Mouse (Mus musculus): ENCODE data around the gene Ccnd3. TPM values are rescaled to one million over a fixed set of nuclear protein-coding genes. Genes with fewer than 3 reads are reported as not detected.
"Not testable (repeated sequence)": the region's sequence is repeated elsewhere in the genome, so short reads cannot be mapped to it uniquely, and the experiment has no call there.

The Ccnd3 gene
- total and polyA plus RNA-seq, 2 experiments from 2014 or later: 41.1 to 52.6 TPM

- H3K4me1 ChIP-seq (ENCODE audit: insufficient read depth, low read length): no peaks in the 10 kb centered on the region
- no peaks in the 10 kb centered on the region for H3K27me3 ChIP-seq (ENCODE audit: insufficient read depth, low read length)
- peaks cover 22% of the 10 kb centered on the region for H3K36me3 ChIP-seq (ENCODE audit: insufficient read depth, low read length)
- H3K9me3 ChIP-seq (ENCODE audit: low read length): no peaks in the 10 kb centered on the region
- DNase-seq (ENCODE audit: low spot score): no peak
- no peak overlapping the region for H3K9ac ChIP-seq (replicated peaks; ENCODE audit: low read length, poor library complexity, severe bottlenecking)
- no peak for ATAC-seq (ENCODE audit: low FRiP score)
- no peak overlapping the region for H3K27ac ChIP-seq (ENCODE audit: low read depth, low read length)
- no peak overlapping the region for H3K4me2 ChIP-seq (ENCODE audit: low read depth, low read length, poor library complexity, severe bottlenecking)
- 94% methylated on average over 9 of the region's 9 CpGs for WGBS
- no peak for TF ChIP-seq CTCF (IDR thresholded peaks at IDR 0.05)
- H3K4me3 ChIP-seq (ENCODE audit: low read depth, low read length): no peak overlapping the region
Measured at GRCm38 (mm10) chr17:47617605-47618307, 112.9 kb downstream of the Ccnd3 start.

- 92% methylated on average over 13 of the region's 13 CpGs for WGBS
- DNase-seq (ENCODE audit: low spot score): no peak
- peaks cover 32% of the 10 kb centered on the region for H3K36me3 ChIP-seq (ENCODE audit: insufficient read depth, low read length)
- H3K9me3 ChIP-seq (ENCODE audit: low read length): no peaks in the 10 kb centered on the region
- H3K4me3 ChIP-seq (ENCODE audit: low read depth, low read length): no peak overlapping the region
- no peak overlapping the region for H3K9ac ChIP-seq (replicated peaks; ENCODE audit: low read length, poor library complexity, severe bottlenecking)
- TF ChIP-seq CTCF (IDR thresholded peaks at IDR 0.05): no peak
- no peak overlapping the region for H3K4me2 ChIP-seq (ENCODE audit: low read depth, low read length, poor library complexity, severe bottlenecking)
- H3K27ac ChIP-seq (ENCODE audit: low read depth, low read length): no peak overlapping the region
- no peaks in the 10 kb centered on the region for H3K4me1 ChIP-seq (ENCODE audit: insufficient read depth, low read length)
- no peaks in the 10 kb centered on the region for H3K27me3 ChIP-seq (ENCODE audit: insufficient read depth, low read length)
- ATAC-seq (ENCODE audit: low FRiP score): no peak
Measured at GRCm38 (mm10) chr17:47618556-47619311, 113.9 kb downstream of the Ccnd3 start.

GRCm38 (mm10) chr17:47622912-47623554 is 118.2 kb downstream of the Ccnd3 start:
- Histone ChIP-seq H3K36me3 (ENCODE audit: insufficient read depth, low read length) (peaks cover 38% of the 10 kb centered on the region), H3K4me1 (ENCODE audit: insufficient read depth, low read length) (no peaks in the 10 kb centered on the region)

GRCm38 (mm10) chr17:47624572-47624971 is 119.7 kb downstream of the Ccnd3 start:
- not testable (repeated sequence) for ATAC-seq (ENCODE audit: low FRiP score); H3K9ac ChIP-seq (replicated peaks; ENCODE audit: low read length, poor library complexity, severe bottlenecking); H3K4me3 ChIP-seq (ENCODE audit: low read depth, low read length); H3K27ac ChIP-seq (ENCODE audit: low read depth, low read length); H3K4me2 ChIP-seq (ENCODE audit: low read depth, low read length, poor library complexity, severe bottlenecking); DNase-seq (ENCODE audit: low spot score); H3K27me3 ChIP-seq (ENCODE audit: insufficient read depth, low read length); H3K4me1 ChIP-seq (ENCODE audit: insufficient read depth, low read length); H3K9me3 ChIP-seq (ENCODE audit: low read length)
- 97% methylated on average over 4 of the region's 5 CpGs for WGBS
- TF ChIP-seq CTCF (IDR thresholded peaks at IDR 0.05): peak; percentile 9; the same call in 1 of the 2 replicates
- H3K36me3 ChIP-seq (ENCODE audit: insufficient read depth, low read length): peaks cover 32% of the 10 kb centered on the region

More at GRCm38 (mm10) chr17:47622912-47623554, 118.2 kb downstream of the Ccnd3 start:
- no peak for TF ChIP-seq CTCF (IDR thresholded peaks at IDR 0.05)
- ATAC-seq (ENCODE audit: low FRiP score) (no peak), DNase-seq (ENCODE audit: low spot score) (no peak)
- no peak overlapping the region for H3K4me3 ChIP-seq (ENCODE audit: low read depth, low read length)
- H3K9me3 ChIP-seq (ENCODE audit: low read length): no peaks in the 10 kb centered on the region
- H3K27me3 ChIP-seq (ENCODE audit: insufficient read depth, low read length): no peaks in the 10 kb centered on the region
- 90% methylated on average over 14 of the region's 14 CpGs for WGBS
- no peak overlapping the region for H3K9ac ChIP-seq (replicated peaks; ENCODE audit: low read length, poor library complexity, severe bottlenecking)
- H3K4me2 ChIP-seq (ENCODE audit: low read depth, low read length, poor library complexity, severe bottlenecking): no peak overlapping the region
- no peak overlapping the region for H3K27ac ChIP-seq (ENCODE audit: low read depth, low read length)

- Histone ChIP-seq H3K9me3 (ENCODE audit: low read length) (no peaks in the 10 kb centered on the region), H3K27ac (ENCODE audit: low read depth, low read length) (no peak overlapping the region), H3K4me2 (ENCODE audit: low read depth, low read length, poor library complexity, severe bottlenecking) (no peak overlapping the region), H3K9ac (replicated peaks; ENCODE audit: low read length, poor library complexity, severe bottlenecking) (no peak overlapping the region), H3K27me3 (ENCODE audit: insufficient read depth, low read length) (no peaks in the 10 kb centered on the region), H3K36me3 (ENCODE audit: insufficient read depth, low read length) (peaks cover 32% of the 10 kb centered on the region), H3K4me3 (ENCODE audit: low read depth, low read length) (no peak overlapping the region), H3K4me1 (ENCODE audit: insufficient read depth, low read length) (no peaks in the 10 kb centered on the region)
- TF ChIP-seq CTCF (IDR thresholded peaks at IDR 0.05): no peak
- DNase-seq (ENCODE audit: low spot score) (no peak), ATAC-seq (ENCODE audit: low FRiP score) (no peak)
- WGBS: 97% methylated on average over 2 of the region's 2 CpGs
Measured at GRCm38 (mm10) chr17:47625088-47625487, 120.2 kb downstream of the Ccnd3 start.

All from midbrain, postnatal 0 days (tissue).